In genomic region chr4:104875832-104876231, GRCm38 (mm10) we compare ENCODE assay signal across 27 mouse cellular contexts. TPM values are rescaled to one million over a fixed set of nuclear protein-coding genes. Genes with fewer than 3 reads are reported as not detected.
DNase-seq lines count a peak whose midpoint lies in the region; ATAC-seq and TF ChIP-seq lines count a peak whose summit lies in the region.
"Had no signal": no experiment of that assay in that cellular context is flagged by ENCODE, and none has a peak within 500 bp of the region (broad histone marks: within the 10 kb centered on the region; RNA-seq: fewer than 3 reads in every experiment).

No protein-coding gene starts in this region.

- H3K36me3 ChIP-seq in heart, embryonic 10.5 days: no peaks in the 10 kb centered on the region
- no peaks in the 10 kb centered on the region for H3K36me3 ChIP-seq in liver, adult 2 months (ENCODE audit: control insufficient read depth, insufficient read depth, low read length)
- H3K36me3 ChIP-seq in liver, embryonic 12.5 days: no peaks in the 10 kb centered on the region
- H3K36me3 ChIP-seq in liver, embryonic 15.5 days (replicated peaks): no peaks in the 10 kb centered on the region
- H3K36me3 ChIP-seq: embryonic facial prominence, embryonic 15.5 days; hindbrain, embryonic 13.5 days had no signal

- 68% methylated on average over 4 of the region's 4 CpGs for WGBS in heart, embryonic 10.5 days
- WGBS in liver, adult 2 months: 21% methylated on average over 4 of the region's 4 CpGs
- 61% methylated on average over 4 of the region's 4 CpGs for WGBS in liver, embryonic 12.5 days (ENCODE audit: insufficient replicate concordance)
- 40% methylated on average over 4 of the region's 4 CpGs for WGBS in liver, embryonic 15.5 days (ENCODE audit: insufficient replicate concordance)

- no peak overlapping the region for H3K27ac ChIP-seq in heart, embryonic 10.5 days
- peak overlapping the region; percentile 100 for H3K27ac ChIP-seq in liver, adult 2 months (replicated peaks; ENCODE audit: insufficient read depth, low read depth, low read length)
- H3K27ac ChIP-seq in liver, embryonic 12.5 days: 0 out of 2 replicates have a peak overlapping the region, but pooled peaks have one; percentile 5
- peak overlapping the region; percentile 49 for H3K27ac ChIP-seq in liver, embryonic 15.5 days (replicated peaks)
- H3K27ac ChIP-seq: embryonic facial prominence, embryonic 15.5 days; forebrain, embryonic 13.5 days; gastrocnemius, adult 2 months; hindbrain, embryonic 13.5 days had no signal

- no peaks in the 10 kb centered on the region for H3K9me3 ChIP-seq in heart, embryonic 10.5 days
- no peaks in the 10 kb centered on the region for H3K9me3 ChIP-seq in liver, embryonic 12.5 days (replicated peaks)
- no peaks in the 10 kb centered on the region for H3K9me3 ChIP-seq in liver, embryonic 15.5 days (replicated peaks)
- H3K9me3 ChIP-seq: embryonic facial prominence, embryonic 15.5 days; forebrain, embryonic 13.5 days; hindbrain, embryonic 13.5 days had no signal

- TF ChIP-seq CTCF in liver, adult 2 months (IDR thresholded peaks at IDR 0.05; ENCODE audit: low read depth, low read length): 0 out of 2 replicates have a peak, but pooled peaks have one; percentile 8

- no peak overlapping the region for H3K4me2 ChIP-seq in liver, embryonic 12.5 days
- H3K4me2 ChIP-seq in liver, embryonic 15.5 days: no peak overlapping the region
- H3K4me2 ChIP-seq: embryonic facial prominence, embryonic 15.5 days; forebrain, embryonic 13.5 days; hindbrain, embryonic 13.5 days had no signal

- no peaks in the 10 kb centered on the region for H3K27me3 ChIP-seq in heart, embryonic 10.5 days (ENCODE audit: insufficient read depth, poor library complexity, severe bottlenecking)
- no peaks in the 10 kb centered on the region for H3K27me3 ChIP-seq in liver, adult 2 months (ENCODE audit: control insufficient read depth, insufficient read depth, low read length)
- no peaks in the 10 kb centered on the region for H3K27me3 ChIP-seq in liver, embryonic 12.5 days (replicated peaks)
- H3K27me3 ChIP-seq in liver, embryonic 15.5 days: no peaks in the 10 kb centered on the region
- H3K27me3 ChIP-seq: CH12.LX; embryonic facial prominence, embryonic 15.5 days; forebrain, embryonic 13.5 days; hindbrain, embryonic 13.5 days had no signal

- no peak for ATAC-seq in liver, embryonic 12.5 days
- ATAC-seq in liver, embryonic 15.5 days (ENCODE audit: insufficient read depth): no peak
- ATAC-seq: activated CD4-positive, CD25-positive, alpha-beta regulatory T cell, adult 4 months; forebrain, embryonic 13.5 days; Patski had no signal

- DNase-seq in heart, adult 11 months: peak; percentile 30
- no peak for DNase-seq in heart, embryonic 10.5 days (ENCODE audit: low spot score)
- DNase-seq in liver, adult 2 months (ENCODE audit: extremely low read depth, low read depth, low spot score): peak; percentile 71
- no peak for DNase-seq in liver
- no peak for DNase-seq in cerebellum, postnatal 10 days
- DNase-seq in thymus, postnatal 14 days: no peak
- DNase-seq: adrenal gland, postnatal 25 days; cerebellum, adult 18-20 months; cerebellum, adult 9-11 months; embryo, embryonic 11 days; gastrocnemius, adult 2 months; gastrocnemius, postnatal 25 days; heart, postnatal 10 days; heart, postnatal 4 days had no signal

- H3K79me2 ChIP-seq in liver, adult 2 months (ENCODE audit: control insufficient read depth, insufficient read depth, low read length): peaks cover 8% of the 10 kb centered on the region; the same call in 1 of the 2 replicates

- H3K9ac ChIP-seq in liver, adult 2 months (ENCODE audit: low read depth, low read length): peak overlapping the region; percentile 98
- no peak overlapping the region for H3K9ac ChIP-seq in liver, embryonic 12.5 days
- H3K9ac ChIP-seq in liver, embryonic 15.5 days: no peak overlapping the region
- H3K9ac ChIP-seq: embryonic facial prominence, embryonic 15.5 days; forebrain, embryonic 13.5 days; hindbrain, embryonic 13.5 days had no signal

- no peaks in the 10 kb centered on the region for H3K4me1 ChIP-seq in heart, embryonic 10.5 days
- peaks cover 19% of the 10 kb centered on the region; the same call in 1 of the 2 replicates for H3K4me1 ChIP-seq in liver, adult 2 months (ENCODE audit: control insufficient read depth, insufficient read depth, low read length)
- H3K4me1 ChIP-seq in liver, embryonic 12.5 days: no peaks in the 10 kb centered on the region
- no peaks in the 10 kb centered on the region for H3K4me1 ChIP-seq in liver, embryonic 15.5 days (replicated peaks)
- H3K4me1 ChIP-seq: embryonic facial prominence, embryonic 15.5 days; forebrain, embryonic 13.5 days; hindbrain, embryonic 13.5 days had no signal

- no peak for TF ChIP-seq POLR2A in liver, adult 2 months (IDR thresholded peaks at IDR 0.05; ENCODE audit: extremely low read depth, insufficient read depth, low read length)

- no peak overlapping the region for H3K4me3 ChIP-seq in heart, embryonic 10.5 days
- H3K4me3 ChIP-seq in liver, adult 2 months (ENCODE audit: insufficient read depth, low read depth, low read length): peak overlapping the region; percentile 84
- peak overlapping the region; percentile 31 for H3K4me3 ChIP-seq in liver, embryonic 12.5 days
- peak overlapping the region; percentile 44 for H3K4me3 ChIP-seq in liver, embryonic 15.5 days (replicated peaks)
- H3K4me3 ChIP-seq: embryonic facial prominence, embryonic 15.5 days; forebrain, embryonic 13.5 days; gastrocnemius, adult 2 months; hindbrain, embryonic 13.5 days had no signal

RNA-seq across cellular contexts. Expression of gene C8a, which starts 0.4 kb away (rescaled TPM):
- 0.14 and 1.1 TPM in 2 replicates for polyA plus RNA-seq in heart, embryonic 10.5 days (2016; fragmentation: Nextera tagmentation; extraction: Ambion mirVana)
- 231 and 250 TPM in 2 replicates for total RNA-seq in liver, adult 2 months (2014; rRNA removed)
- polyA plus RNA-seq in liver, adult 2 months (2012; rRNA removed): 56.6 and 71.3 TPM in 2 replicates
- 7.3 and 7.4 TPM in 2 replicates for polyA plus RNA-seq in liver, embryonic 12.5 days (2016; fragmentation: Nextera tagmentation; extraction: Ambion mirVana)
- 9.9 and 13.0 TPM in 2 replicates for polyA plus RNA-seq in liver, embryonic 15.5 days (2015; fragmentation: Nextera tagmentation; extraction: Ambion mirVana)
- total RNA-seq: common myeloid progenitor, adult 5-6 weeks; gastrocnemius, adult 2 months; gastrocnemius, postnatal 25 days; granulocyte monocyte progenitor cell, adult 5-6 weeks; heart, postnatal 10 days; heart, postnatal 4 days had no signal
- polyA plus RNA-seq: activated CD4-positive, CD25-positive, alpha-beta regulatory T cell, adult 4 months; embryonic facial prominence, embryonic 11.5 days; embryonic facial prominence, embryonic 15.5 days; forebrain, embryonic 13.5 days; heart, embryonic 14.5 days; hindbrain, embryonic 13.5 days; Patski had no signal

RNA-seq across cellular contexts. Expression of gene Gm17662, which starts 18.7 kb away (rescaled TPM):
- not detected in 2 replicates for polyA plus RNA-seq in heart, embryonic 10.5 days (2016; fragmentation: Nextera tagmentation; extraction: Ambion mirVana)
- not detected in 2 replicates for total RNA-seq in liver, adult 2 months (2014; rRNA removed)
- not detected in 2 replicates for polyA plus RNA-seq in liver, adult 2 months (2012; rRNA removed)
- not detected in 2 replicates for polyA plus RNA-seq in liver, embryonic 12.5 days (2016; fragmentation: Nextera tagmentation; extraction: Ambion mirVana)
- polyA plus RNA-seq in liver, embryonic 15.5 days (2015; fragmentation: Nextera tagmentation; extraction: Ambion mirVana): not detected in 2 replicates
- total RNA-seq: adrenal gland, adult 18-20 months; adrenal gland, postnatal 25 days; CH12.LX; common myeloid progenitor, adult 5-6 weeks; gastrocnemius, adult 2 months; gastrocnemius, postnatal 25 days; granulocyte monocyte progenitor cell, adult 5-6 weeks; heart, postnatal 10 days; heart, postnatal 4 days had no signal
- polyA plus RNA-seq: activated CD4-positive, CD25-positive, alpha-beta regulatory T cell, adult 4 months; embryonic facial prominence, embryonic 11.5 days; embryonic facial prominence, embryonic 15.5 days; forebrain, embryonic 13.5 days; heart, embryonic 14.5 days; hindbrain, embryonic 13.5 days; Patski had no signal

RNA-seq across cellular contexts. Expression of gene Fyb2, which starts 37.4 kb away (rescaled TPM):
- polyA plus RNA-seq in heart, embryonic 10.5 days (2016; fragmentation: Nextera tagmentation; extraction: Ambion mirVana): 0.10 and 0.24 TPM in 2 replicates
- 2.9 and 3.8 TPM in 2 replicates for total RNA-seq in liver, adult 2 months (2014; rRNA removed)
- polyA plus RNA-seq in liver, adult 2 months (2012; rRNA removed): 0.87 and 0.93 TPM in 2 replicates
- not detected in 2 replicates for polyA plus RNA-seq in liver, embryonic 12.5 days (2016; fragmentation: Nextera tagmentation; extraction: Ambion mirVana)
- 0.09 and 0.15 TPM in 2 replicates for polyA plus RNA-seq in liver, embryonic 15.5 days (2015; fragmentation: Nextera tagmentation; extraction: Ambion mirVana)
- total RNA-seq: common myeloid progenitor, adult 5-6 weeks; granulocyte monocyte progenitor cell, adult 5-6 weeks; heart, postnatal 4 days had no signal
- polyA plus RNA-seq: activated CD4-positive, CD25-positive, alpha-beta regulatory T cell, adult 4 months; heart, embryonic 14.5 days had no signal

Comparison
In these comparisons a context has a peak if more than half of its experiments do, and no peak if none do; other contexts are left out.
1. DNase-seq: peak in heart, adult 11 months (single experiment) and liver, adult 2 months (single experiment); none in heart, embryonic 10.5 days (single experiment), liver (single experiment), cerebellum, postnatal 10 days (0 of 2) and thymus, postnatal 14 days (single experiment).